Mouse (Mus musculus) hindbrain, embryonic 14.5 days (tissue): ENCODE measurements at regions not wholly inside any gene's neighbourhood (a gene's known extent, or its start where the extent isn't known, plus 50 kb on each side); places are given as distances from the start of the nearest gene placed in this dataset.

Source experiments
- ATAC-seq: fragments of 200-750 bp; cut with Nextera tagmentation; 2 replicates; pipeline ENCODE4 v1.8.0; 2017; ENCODE audit warnings: moderate number of reproducible peaks, mild to moderate bottlenecking, moderate TSS enrichment, moderate library complexity; ENCODE audit not compliant: low FRiP score
- DNase-seq: peaks from one replicate; pipeline ENCODE4 v3.0.0-alpha.2; 2015; ENCODE audit warnings: low spot score
- H3K27ac ChIP-seq: fragments of 300-500 bp; sonication (generic); 2 replicates; pipeline ENCODE4 v1.5.1; 2014; ENCODE audit warnings: mild to moderate bottlenecking, moderate library complexity
- H3K27me3 ChIP-seq: fragments of 300-500 bp; sonication (generic); 2 replicates; pipeline ENCODE4 v1.6.1; 2014; ENCODE audit warnings: mild to moderate bottlenecking, low read length, mixed read lengths; ENCODE audit not compliant: control insufficient read depth, insufficient read depth
- H3K36me3 ChIP-seq: fragments of 300-500 bp; sonication (generic); replicated peaks from 2 replicates; pipeline ENCODE4 v1.6.1; 2014; ENCODE audit not compliant: control insufficient read depth, insufficient read depth
- H3K4me1 ChIP-seq: fragments of 300-500 bp; sonication (generic); replicated peaks from 2 replicates; pipeline ENCODE4 v1.6.1; 2014; ENCODE audit warnings: antibody characterized with exemption, low read length, mixed read lengths; ENCODE audit not compliant: control insufficient read depth, insufficient read depth
- H3K4me2 ChIP-seq: fragments of 300-500 bp; sonication (generic); replicated peaks from 2 replicates; pipeline ENCODE4 v1.6.1; 2014; ENCODE audit warnings: mild to moderate bottlenecking, moderate library complexity
- H3K4me3 ChIP-seq: fragments of 300-500 bp; sonication (generic); replicated peaks from 2 replicates; pipeline ENCODE4 v1.5.1; 2014; ENCODE audit warnings: mild to moderate bottlenecking, low read length
- H3K9ac ChIP-seq: fragments of 300-500 bp; sonication (generic); 2 replicates; pipeline ENCODE4 v1.6.1; 2014
- H3K9me3 ChIP-seq: fragments of 300-500 bp; sonication (generic); 2 replicates; pipeline ENCODE4 v1.6.1; 2016; ENCODE audit warnings: low read length; ENCODE audit not compliant: control insufficient read depth
- WGBS: fragments of 180-500 bp; shearing (Covaris S2); extraction: QIAGEN DNeasy Blood & Tissue Kit; methylation state at CpG from one replicate; pipeline ENCODE4 v1.1.7; 2014; 5-methylcytosine and 5-hydroxymethylcytosine counted together

DNA sequence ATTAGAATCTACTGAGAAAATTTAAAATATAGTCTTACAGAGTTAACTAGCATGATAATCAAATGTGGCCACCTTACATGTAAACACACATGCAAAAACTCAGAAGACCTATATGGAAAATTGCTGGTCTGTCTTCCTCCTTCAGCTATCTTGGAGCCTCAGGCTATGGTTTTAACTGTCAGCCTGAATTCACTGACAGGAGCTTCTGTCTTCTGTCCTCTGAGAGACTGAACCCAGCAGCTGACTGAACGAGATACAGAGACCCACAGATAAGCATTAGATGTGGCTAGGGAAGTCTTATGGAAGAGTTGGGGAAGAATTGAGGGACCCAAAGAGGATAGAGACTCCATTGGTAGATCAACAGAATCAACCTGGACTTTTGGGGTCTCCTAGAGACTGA, 360.0 kb upstream of the Meox2 start:
- WGBS = 77% methylated on average over 1 of the region's 1 CpGs
- peaks cover 7% of the 10 kb centered on the region; the same call in 1 of the 2 replicates for H3K9me3 ChIP-seq
- H3K4me1 ChIP-seq = no peaks in the 10 kb centered on the region
- no peak overlapping the region for H3K4me2 ChIP-seq
- H3K27me3 ChIP-seq = no peaks in the 10 kb centered on the region
- no peak overlapping the region for H3K4me3 ChIP-seq
- no peak for DNase-seq
- H3K9ac ChIP-seq = no peak overlapping the region
- H3K36me3 ChIP-seq = no peaks in the 10 kb centered on the region
- H3K27ac ChIP-seq = no peak overlapping the region
- no peak for ATAC-seq

DNA sequence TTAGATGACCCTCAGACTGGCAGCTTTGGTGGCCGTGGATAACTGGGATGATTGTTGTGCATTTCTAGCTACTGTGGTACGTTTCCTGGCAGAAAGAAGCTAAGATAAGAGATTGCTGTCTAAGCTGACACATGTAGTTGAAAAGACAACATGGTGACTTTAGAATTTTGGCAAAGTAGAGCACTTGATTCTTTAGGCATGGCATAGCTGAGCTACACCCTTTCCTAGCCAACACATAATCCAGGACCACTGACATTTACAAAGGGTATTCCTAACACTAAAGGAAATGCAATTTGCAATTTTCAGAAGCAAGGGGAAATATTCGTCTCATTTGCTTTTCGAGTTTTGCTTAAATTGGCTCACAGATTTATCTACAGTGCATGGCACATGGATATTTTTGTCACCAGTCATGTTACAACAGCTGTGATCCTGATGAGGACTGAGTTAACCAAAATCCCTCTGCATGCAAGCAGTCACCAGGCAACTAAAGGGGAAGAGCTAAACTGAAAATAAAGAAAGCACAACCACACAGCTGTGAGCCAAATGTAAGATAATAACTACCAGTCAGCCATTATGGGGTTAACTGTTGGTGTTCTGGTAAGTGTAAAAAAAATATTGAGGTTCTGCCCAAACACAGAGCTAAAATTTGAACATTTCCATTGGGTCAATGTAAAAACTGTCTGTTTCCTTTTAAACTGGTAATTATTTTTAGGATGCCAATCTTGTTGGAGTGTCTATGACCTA, 342.9 kb upstream of the Meox2 start:
- H3K4me1 ChIP-seq = no peaks in the 10 kb centered on the region
- H3K27me3 ChIP-seq = no peaks in the 10 kb centered on the region
- WGBS = 86% methylated on average over 4 of the region's 4 CpGs
- DNase-seq = no peak
- no peak overlapping the region for H3K4me3 ChIP-seq
- ATAC-seq = no peak
- H3K9me3 ChIP-seq = no peaks in the 10 kb centered on the region
- no peaks in the 10 kb centered on the region for H3K36me3 ChIP-seq
- no peak overlapping the region for H3K9ac ChIP-seq
- no peak overlapping the region for H3K4me2 ChIP-seq
- no peak overlapping the region for H3K27ac ChIP-seq

DNA sequence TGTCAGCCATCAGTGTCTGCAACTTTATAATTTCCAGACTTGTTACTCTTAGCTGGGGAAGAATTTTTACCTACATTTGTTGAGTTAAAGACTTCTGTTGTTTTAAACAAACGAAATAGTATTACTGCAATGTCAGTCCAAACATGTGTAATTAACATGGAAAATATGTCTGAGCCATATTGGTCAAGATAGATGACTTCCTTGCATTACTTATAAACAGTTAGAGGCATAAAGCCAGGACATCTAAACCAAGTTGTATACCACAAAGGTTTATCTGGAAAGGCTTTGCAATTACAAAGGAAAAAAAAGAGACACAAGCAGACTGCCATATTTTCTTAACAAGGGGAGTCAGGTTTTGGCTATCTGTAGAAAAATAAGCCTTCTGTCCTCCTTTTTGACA, 342.2 kb upstream of the Meox2 start:
- 58% methylated on average over 1 of the region's 1 CpGs for WGBS
- H3K27me3 ChIP-seq = no peaks in the 10 kb centered on the region
- no peak overlapping the region for H3K4me3 ChIP-seq
- no peaks in the 10 kb centered on the region for H3K4me1 ChIP-seq
- no peak overlapping the region for H3K9ac ChIP-seq
- no peaks in the 10 kb centered on the region for H3K9me3 ChIP-seq
- no peak for ATAC-seq
- no peaks in the 10 kb centered on the region for H3K36me3 ChIP-seq
- H3K4me2 ChIP-seq = no peak overlapping the region
- no peak overlapping the region for H3K27ac ChIP-seq
- DNase-seq = no peak

DNA sequence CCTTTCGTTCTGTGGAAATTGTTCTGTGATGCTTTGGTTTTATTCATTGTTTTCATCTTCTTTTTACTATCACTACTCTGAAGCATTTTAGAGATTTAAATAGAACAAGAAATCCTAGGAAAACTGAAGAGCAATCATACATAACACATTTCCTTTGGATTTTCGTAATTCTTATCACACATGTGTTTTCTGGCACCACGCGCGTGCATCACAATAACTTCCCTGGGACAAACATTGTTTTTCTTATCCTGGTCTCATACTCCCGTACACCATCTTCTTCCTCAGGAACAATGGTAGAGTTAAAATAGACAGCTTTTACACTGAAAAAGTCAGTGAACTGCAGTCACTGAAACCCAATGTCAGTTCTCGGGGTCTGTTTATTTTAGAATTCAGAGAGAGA, 327.6 kb upstream of the Meox2 start:
- no peaks in the 10 kb centered on the region for H3K9me3 ChIP-seq
- ATAC-seq = no peak
- H3K36me3 ChIP-seq = no peaks in the 10 kb centered on the region
- no peak for DNase-seq
- 87% methylated on average over 7 of the region's 7 CpGs for WGBS
- H3K4me3 ChIP-seq = no peak overlapping the region
- no peaks in the 10 kb centered on the region for H3K4me1 ChIP-seq
- no peak overlapping the region for H3K27ac ChIP-seq
- H3K9ac ChIP-seq = no peak overlapping the region
- no peak overlapping the region for H3K4me2 ChIP-seq
- no peaks in the 10 kb centered on the region for H3K27me3 ChIP-seq

DNA sequence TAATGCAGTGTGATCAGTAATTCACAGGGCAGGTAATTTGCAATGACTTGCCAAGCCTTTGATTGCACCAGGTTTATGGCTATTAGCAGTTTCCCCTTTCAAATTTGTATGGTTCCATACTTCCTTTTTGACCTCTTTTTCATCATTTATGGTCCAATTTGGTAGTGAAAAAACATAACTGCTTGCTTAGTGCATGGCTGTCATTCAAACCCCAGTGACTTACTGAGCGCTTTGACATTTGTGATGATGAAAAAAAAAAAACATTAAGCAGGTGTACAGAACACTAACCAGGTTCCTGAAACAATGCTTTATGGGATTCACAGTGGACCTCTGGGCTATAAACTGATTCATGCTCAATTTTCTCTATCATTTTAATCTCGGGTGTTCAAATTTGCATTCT, 317.5 kb upstream of the Meox2 start:
- no peaks in the 10 kb centered on the region for H3K27me3 ChIP-seq
- H3K9me3 ChIP-seq = no peaks in the 10 kb centered on the region
- 95% methylated on average over 2 of the region's 2 CpGs for WGBS
- no peaks in the 10 kb centered on the region for H3K4me1 ChIP-seq
- DNase-seq (no peak), ATAC-seq (no peak)
- no peak overlapping the region for H3K4me3 ChIP-seq
- no peak overlapping the region for H3K9ac ChIP-seq
- H3K27ac ChIP-seq = no peak overlapping the region
- no peaks in the 10 kb centered on the region for H3K36me3 ChIP-seq
- H3K4me2 ChIP-seq = no peak overlapping the region

DNA sequence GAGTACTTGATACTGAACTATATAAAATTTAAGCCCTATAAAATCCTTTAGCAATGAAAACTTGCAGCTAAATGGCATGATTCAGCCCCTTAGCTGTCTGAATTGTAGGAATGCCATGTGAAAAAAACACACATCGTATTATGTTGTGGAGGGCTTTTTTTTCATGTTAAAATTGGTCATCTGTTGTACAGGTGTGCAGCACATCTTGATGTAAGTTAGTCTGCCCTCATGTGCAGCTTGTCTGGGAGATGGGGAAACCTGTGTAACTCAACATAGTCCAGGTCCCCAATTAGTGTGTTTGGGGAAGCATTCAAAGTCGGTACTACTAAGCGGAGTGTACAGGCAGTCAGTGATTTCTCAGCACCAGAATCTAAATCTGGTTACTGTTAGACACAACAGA, 316.9 kb upstream of the Meox2 start:
- DNase-seq (no peak), ATAC-seq (no peak)
- H3K4me1 ChIP-seq = no peaks in the 10 kb centered on the region
- 94% methylated on average over 3 of the region's 3 CpGs for WGBS
- no peak overlapping the region for H3K9ac ChIP-seq
- H3K9me3 ChIP-seq = no peaks in the 10 kb centered on the region
- H3K27ac ChIP-seq = no peak overlapping the region
- H3K4me3 ChIP-seq = no peak overlapping the region
- no peaks in the 10 kb centered on the region for H3K36me3 ChIP-seq
- H3K4me2 ChIP-seq = no peak overlapping the region
- no peaks in the 10 kb centered on the region for H3K27me3 ChIP-seq

DNA sequence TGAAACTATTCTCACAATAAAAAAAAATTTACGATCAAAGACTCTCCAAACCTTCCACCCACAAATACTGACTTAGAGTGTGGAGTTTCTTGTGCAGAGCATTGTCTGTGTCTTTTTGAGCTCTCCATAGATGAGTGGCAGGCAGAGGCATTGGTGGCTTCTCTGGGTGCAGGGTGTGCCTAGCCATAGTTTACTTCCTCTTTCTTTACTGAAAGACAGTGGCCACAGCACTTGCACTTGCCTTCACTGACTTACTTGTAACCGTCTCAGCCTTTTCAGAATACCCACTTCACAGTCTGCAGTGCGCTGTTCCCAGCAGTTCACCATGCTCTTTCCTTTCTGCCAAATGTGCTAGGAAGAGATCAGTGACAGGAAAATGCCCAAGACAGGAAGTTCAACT, 316.1 kb upstream of the Meox2 start:
- DNase-seq (no peak), ATAC-seq (no peak)
- 83% methylated on average over 3 of the region's 3 CpGs for WGBS
- H3K36me3 ChIP-seq = no peaks in the 10 kb centered on the region
- no peak overlapping the region for H3K27ac ChIP-seq
- no peaks in the 10 kb centered on the region for H3K27me3 ChIP-seq
- no peak overlapping the region for H3K4me3 ChIP-seq
- no peak overlapping the region for H3K9ac ChIP-seq
- H3K4me1 ChIP-seq = no peaks in the 10 kb centered on the region
- no peaks in the 10 kb centered on the region for H3K9me3 ChIP-seq
- no peak overlapping the region for H3K4me2 ChIP-seq

DNA sequence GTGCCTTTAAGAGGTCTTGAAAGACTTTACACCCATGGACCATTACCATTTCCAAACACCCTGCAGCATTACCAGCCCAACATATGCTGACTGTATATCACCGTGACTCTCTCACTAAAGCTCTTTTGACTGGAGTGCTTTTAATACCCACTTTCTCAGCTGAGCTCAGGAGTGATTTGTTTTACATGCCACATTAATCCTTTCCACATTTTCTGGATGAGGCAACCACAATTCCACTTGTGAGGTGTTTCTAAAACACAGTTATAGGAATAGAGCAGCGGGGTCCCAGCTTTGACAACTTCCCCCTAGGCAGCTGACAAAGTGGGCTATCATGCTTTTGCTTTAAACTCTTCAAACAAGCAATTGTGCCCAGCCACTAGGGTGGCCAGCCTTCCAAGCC, 314.5 kb upstream of the Meox2 start:
- H3K27me3 ChIP-seq = no peaks in the 10 kb centered on the region
- peak; percentile 43; the same call in 1 of the 2 replicates for ATAC-seq
- WGBS = 41% methylated on average over 2 of the region's 2 CpGs
- no peak overlapping the region for H3K4me2 ChIP-seq
- H3K36me3 ChIP-seq = no peaks in the 10 kb centered on the region
- H3K9me3 ChIP-seq = no peaks in the 10 kb centered on the region
- DNase-seq = no peak
- no peak overlapping the region for H3K27ac ChIP-seq
- no peak overlapping the region for H3K9ac ChIP-seq
- H3K4me3 ChIP-seq = no peak overlapping the region
- H3K4me1 ChIP-seq = no peaks in the 10 kb centered on the region

DNA sequence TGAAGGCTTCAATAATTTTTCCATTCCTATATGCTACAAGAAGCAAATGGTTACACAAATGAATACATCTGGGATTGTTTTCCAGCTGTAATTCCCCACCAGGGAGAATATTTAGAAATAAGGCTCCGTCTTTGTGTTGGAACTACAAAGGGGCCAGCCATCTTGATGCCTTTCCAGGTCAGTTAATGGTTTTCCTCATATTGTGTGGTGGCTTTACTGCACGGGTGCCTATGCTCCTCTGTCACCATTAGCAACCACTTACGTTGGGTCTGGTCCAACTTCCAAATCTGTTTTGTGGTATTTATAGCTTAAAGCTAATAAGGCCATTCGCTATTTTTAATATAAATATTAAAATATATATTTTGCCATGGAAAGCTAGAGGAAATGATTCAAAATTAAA, 312.1 kb upstream of the Meox2 start:
- DNase-seq (no peak), ATAC-seq (no peak)
- Histone ChIP-seq H3K4me1 (no peaks in the 10 kb centered on the region), H3K9ac (no peak overlapping the region), H3K4me3 (no peak overlapping the region), H3K9me3 (no peaks in the 10 kb centered on the region), H3K27me3 (no peaks in the 10 kb centered on the region), H3K27ac (no peak overlapping the region), H3K4me2 (no peak overlapping the region), H3K36me3 (no peaks in the 10 kb centered on the region)
- WGBS = 68% methylated on average over 4 of the region's 4 CpGs

DNA sequence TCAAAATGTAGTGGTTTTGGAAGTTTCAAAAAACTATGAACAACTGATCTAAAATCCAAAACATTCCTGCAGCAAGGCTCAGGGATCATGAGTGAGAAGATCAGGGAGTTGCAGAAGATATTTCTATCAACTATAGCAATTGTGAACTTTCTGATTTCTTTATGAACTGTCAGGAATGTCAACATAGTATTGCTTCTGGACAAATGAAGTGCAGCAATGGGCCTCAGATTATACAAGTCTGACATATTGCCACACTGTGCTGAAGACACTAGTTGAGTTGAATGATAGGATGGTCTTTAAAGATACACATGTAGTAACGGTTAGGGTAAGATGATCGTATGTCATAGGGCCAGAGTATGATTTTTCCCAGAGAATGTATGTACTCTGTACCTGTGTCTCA, 290.4 kb upstream of the Meox2 start:
- H3K9ac ChIP-seq = no peak overlapping the region
- 94% methylated on average over 2 of the region's 2 CpGs for WGBS
- H3K9me3 ChIP-seq = no peaks in the 10 kb centered on the region
- H3K4me1 ChIP-seq = no peaks in the 10 kb centered on the region
- H3K4me2 ChIP-seq = no peak overlapping the region
- H3K36me3 ChIP-seq = no peaks in the 10 kb centered on the region
- ATAC-seq = no peak
- no peaks in the 10 kb centered on the region for H3K27me3 ChIP-seq
- no peak overlapping the region for H3K4me3 ChIP-seq
- no peak for DNase-seq
- no peak overlapping the region for H3K27ac ChIP-seq
